Mouse (Mus musculus) liver, embryonic 16.5 days (tissue): ENCODE results near the gene Bub3. TPM values are rescaled to one million over a fixed set of nuclear protein-coding genes. Genes with fewer than 3 reads are reported as not detected.

Experiments used
- polyA plus RNA-seq: library from polyadenylated mRNA; unstranded; fragments of >200 nt; fragmentation: Nextera tagmentation; extraction: Ambion mirVana; gene quantifications from 2 replicates; pipeline ENCODE4 v1.2.1, GENCODE M21; 2015

The Bub3 gene
- polyA plus RNA-seq, 1 experiment from 2014 or later: 92.4 TPM

Other genes starting within 250 kb of the Bub3 start
- not detected in 2 replicates for gene Cuzd1, start 237.9 kb upstream of the Bub3 start, polyA plus RNA-seq
- gene Fam24b, start 230.7 kb upstream of the Bub3 start, polyA plus RNA-seq: not detected in 2 replicates
- not detected in 2 replicates for gene Fam24a, start 226.4 kb upstream of the Bub3 start, polyA plus RNA-seq
- 8.3 and 8.5 TPM in 2 replicates for gene 2310057M21Rik, start 197.5 kb upstream of the Bub3 start, polyA plus RNA-seq
- 19.5 and 20.5 TPM in 2 replicates for gene Pstk, start 189.1 kb upstream of the Bub3 start, polyA plus RNA-seq
- gene Ikzf5, start 149.7 kb upstream of the Bub3 start, polyA plus RNA-seq: 10.2 and 10.7 TPM in 2 replicates
- 43.2 and 44.2 TPM in 2 replicates for gene Acadsb, start 149.6 kb upstream of the Bub3 start, polyA plus RNA-seq
- not detected in 2 replicates for gene Hmx3, start 17.4 kb upstream of the Bub3 start, polyA plus RNA-seq
- not detected in 2 replicates for gene Hmx2, start 11.4 kb upstream of the Bub3 start, polyA plus RNA-seq